Mouse (Mus musculus) cerebellum, adult 11-12 months (tissue): ENCODE data around the gene Mtmr10.

ENCODE experiments used
- DNase-seq: peaks from one replicate; pipeline ENCODE4 v3.0.0; 2022

The Mtmr10 gene

GRCm38 (mm10) chr7:64287414-64288091 lies at the start of gene Mtmr10:
TSS of gene Mtmr10 (plus strand) at chr7:64287653.
- peak; percentile 98 for DNase-seq

DNA sequence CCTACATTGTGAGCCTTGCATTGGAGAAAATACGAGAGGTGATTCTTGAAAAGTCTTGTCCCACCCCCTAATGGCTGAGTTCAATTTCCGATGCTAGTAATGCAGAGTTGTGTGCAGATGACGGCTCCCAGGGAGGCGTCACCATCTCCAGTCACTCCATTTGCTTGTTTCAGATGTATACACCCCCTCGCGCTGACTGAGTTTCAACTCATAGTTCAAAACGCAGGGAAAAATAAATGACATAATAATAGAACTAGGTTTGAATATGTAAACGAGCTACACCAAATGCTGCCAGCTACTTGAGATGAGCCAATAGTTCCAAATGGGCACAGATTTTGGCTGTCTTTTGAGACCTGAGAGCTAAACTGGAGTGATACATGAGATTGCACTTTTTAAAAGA lies 49.7 kb upstream of the Mtmr10 start:
- DNase-seq = no peak

GRCm38 (mm10) chr7:64238410-64239086 lies 48.9 kb upstream of the Mtmr10 start:
- no peak for DNase-seq

- no peak for DNase-seq
Observed at GRCm38 (mm10) chr7:64239138-64239805, 48.2 kb upstream of the Mtmr10 start.

GRCm38 (mm10) chr7:64239806-64240315 lies 47.6 kb upstream of the Mtmr10 start:
- peak; percentile 13 for DNase-seq

GRCm38 (mm10) chr7:64242424-64242823 lies 45.0 kb upstream of the Mtmr10 start:
- no peak for DNase-seq

DNA sequence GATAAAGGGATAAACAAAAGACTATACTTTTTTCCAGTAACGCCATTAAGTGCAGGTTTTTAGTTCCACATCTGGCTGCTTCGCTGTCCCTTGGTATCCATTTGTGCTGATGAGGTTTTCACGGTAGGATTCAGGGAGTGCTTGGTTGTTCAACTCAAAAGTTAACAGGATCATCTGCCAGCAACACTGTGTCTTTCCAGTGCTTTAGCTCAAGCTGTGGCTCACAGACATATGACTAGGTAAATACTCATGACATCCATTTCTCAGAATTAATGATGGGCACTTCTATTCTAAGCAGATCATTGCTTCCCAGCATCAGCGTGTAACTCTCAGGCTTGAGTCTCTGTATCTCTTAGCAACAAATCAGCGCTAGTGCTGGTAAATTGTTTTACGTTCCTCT lies 43.1 kb upstream of the Mtmr10 start:
- no peak for DNase-seq

DNA sequence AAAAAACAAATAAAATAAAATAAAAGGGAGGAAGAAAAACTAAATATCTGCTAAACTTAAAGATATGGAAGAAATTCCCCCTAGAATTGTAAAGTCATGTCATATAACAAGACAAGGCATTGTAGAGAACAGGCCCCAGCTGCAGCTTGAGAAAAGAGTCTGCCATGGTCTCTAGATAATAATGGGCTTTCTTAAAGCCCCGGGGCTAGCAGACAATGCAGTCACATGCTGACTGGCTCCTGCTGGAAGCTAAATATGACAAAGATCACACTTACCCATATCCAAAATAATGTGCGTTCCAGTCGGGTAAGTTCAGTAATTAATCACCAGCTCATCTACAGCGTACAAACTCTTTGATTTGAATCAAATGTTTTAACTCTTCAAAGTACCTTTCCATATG lies 40.7 kb upstream of the Mtmr10 start:
- no peak for DNase-seq

DNA sequence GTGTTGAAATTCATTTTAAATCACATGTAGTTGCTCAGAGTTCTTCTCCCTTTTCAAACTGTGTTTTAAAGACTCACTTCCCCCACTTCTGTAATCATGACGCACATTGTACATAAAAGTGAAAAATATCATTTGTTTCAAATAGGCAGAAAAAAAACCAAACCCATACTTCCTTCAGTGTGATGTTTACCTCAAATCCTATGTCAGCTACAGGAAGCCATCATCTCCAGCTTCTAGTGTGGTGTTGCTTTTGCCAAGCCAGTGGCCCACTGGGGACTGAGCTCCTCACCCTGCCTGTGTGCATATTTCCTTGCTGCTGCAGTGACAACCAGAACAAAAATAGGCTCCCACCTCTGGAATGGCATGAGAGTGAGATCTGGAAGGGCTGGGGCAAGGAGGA lies 39.1 kb upstream of the Mtmr10 start:
- no peak for DNase-seq

DNA sequence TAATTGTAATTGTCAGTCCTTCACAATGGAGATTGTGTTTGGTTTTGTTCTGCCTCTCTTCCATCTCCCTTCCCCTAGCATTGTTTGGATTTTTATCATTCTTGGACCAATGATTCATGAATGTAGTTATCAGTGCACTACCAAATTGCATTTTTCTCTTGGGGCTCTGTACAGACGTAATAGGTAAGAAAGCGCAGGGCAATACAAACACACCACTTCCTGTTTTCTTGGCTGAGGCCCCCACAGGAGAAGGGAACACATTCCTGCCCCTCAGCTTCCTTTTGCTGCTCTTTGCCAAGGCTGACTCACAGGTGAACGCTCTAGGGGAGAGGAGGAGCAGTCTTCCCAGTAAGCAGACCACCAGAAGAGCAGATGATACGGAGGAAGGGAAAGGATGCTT lies 37.7 kb upstream of the Mtmr10 start:
- no peak for DNase-seq

DNA sequence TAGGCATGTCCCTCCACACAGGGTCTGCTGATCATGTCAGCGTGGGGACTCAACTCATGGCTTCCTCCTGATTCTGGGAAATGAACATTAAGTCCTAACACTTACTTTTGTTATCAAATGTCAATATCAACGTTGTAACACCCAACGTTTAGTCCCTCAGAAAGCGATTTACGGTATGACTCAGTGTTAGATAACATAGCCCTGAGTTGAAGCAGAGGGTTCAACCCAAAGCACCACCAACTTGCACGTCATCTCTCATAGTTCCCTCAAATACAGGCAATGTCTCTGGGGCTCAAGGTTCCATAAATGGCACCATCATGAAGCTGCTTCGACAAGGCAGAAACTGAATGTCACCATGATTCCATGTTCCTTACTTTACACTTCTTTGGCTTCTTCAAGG lies 37.0 kb upstream of the Mtmr10 start:
- DNase-seq = no peak

DNA sequence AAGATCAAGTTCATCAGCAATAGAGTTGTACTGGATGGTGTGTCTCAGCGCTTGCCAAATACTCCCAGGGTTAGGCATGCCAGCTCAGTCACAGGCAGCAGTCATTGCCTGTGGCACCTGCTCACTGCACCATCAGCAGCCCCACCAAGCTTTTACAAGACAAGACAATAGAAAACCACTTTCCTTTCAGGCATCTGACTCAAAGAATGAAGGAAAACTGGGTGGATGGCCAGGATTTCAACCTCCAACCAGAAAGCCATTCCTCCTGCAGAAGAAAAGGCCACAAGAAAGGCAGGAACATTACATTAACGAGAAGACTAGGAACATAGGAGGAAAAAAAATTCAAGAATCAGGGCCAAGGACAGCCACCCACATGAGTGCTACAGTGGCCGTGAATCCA lies 33.7 kb upstream of the Mtmr10 start:
- no peak for DNase-seq

DNA sequence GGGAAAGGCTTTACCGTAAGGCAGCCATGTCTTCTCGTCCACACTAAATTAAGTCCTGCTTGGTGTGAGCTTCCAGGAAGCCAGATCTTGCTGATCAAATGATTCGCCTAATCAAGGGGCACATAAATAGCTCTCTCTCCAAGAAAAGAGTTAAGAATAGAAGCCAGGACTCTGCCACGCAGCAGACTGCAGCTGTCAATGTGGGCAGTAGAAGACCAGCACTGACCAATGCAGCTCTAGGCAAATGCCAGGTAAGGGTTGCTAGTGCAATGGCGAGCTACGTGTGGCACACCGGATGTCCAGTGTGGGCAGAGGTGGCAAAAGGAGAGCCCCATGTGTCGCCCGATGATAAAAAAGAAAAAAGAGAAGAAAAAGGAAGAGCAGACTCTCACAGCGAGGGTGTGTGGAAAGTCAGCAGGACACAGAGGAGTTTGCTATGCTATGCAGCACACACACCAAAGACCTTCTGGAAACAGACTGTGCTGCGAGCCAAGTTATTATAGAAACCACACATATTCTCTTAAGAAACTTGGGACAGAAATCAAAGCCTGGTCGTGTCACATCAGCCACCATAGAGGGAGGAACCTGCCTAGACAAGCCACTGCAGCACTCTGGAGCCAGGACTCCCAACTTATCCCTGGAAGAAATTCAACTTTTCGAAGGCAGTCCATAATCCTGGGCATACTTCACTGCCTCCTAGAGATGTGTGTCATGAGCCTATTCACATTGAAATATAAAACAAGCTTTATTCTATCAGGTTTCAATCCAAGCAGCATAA lies 21.8 kb upstream of the Mtmr10 start:
- no peak for DNase-seq

GRCm38 (mm10) chr7:64266587-64266986 lies 20.9 kb upstream of the Mtmr10 start:
- no peak for DNase-seq

- DNase-seq = no peak
Observed at GRCm38 (mm10) chr7:64271926-64272325, 15.5 kb upstream of the Mtmr10 start.

GRCm38 (mm10) chr7:64275518-64275917 lies 11.9 kb upstream of the Mtmr10 start:
- DNase-seq = no peak

DNA sequence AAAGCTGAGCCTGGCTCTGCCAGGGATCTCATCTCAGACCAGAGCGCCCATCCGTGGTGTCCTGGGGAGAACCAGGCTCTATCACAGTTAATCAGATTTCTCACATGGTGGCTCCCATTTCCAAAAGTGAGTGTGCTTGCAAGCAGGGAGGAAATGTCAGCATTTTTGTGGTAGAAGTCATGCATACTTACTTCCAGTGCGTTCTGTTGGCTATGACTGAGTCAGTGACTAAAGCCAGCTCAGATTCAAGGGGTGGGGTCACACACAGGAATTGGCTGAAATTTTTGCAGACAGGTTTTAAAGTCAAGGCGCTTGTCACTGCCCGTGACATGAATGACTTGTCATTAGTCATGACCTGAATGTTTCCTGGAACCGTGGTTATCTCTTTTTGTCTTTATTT lies 10.5 kb upstream of the Mtmr10 start:
- no peak for DNase-seq

- DNase-seq = no peak
Observed at GRCm38 (mm10) chr7:64278526-64278925, 8.9 kb upstream of the Mtmr10 start.

DNA sequence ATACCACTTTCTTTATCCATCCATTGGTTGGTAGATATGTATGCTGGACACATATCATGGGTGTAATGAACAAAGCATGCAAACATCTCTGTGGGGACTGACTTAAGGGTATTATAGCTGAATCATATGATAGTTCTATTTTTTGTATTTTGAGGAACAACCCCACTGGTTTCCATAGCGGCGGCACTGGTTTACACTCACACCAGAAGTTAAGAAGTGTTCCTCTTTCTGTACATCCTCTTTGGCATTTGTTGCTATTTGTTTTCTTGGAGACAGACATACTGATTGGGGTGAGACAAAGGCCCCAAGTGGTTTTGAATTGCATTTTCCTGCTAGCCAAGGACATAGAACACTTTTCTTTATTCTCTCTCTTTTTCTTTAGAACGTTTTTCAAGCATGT lies 7.9 kb upstream of the Mtmr10 start:
- DNase-seq = no peak

GRCm38 (mm10) chr7:64286566-64286965 lies 887 bp upstream of the Mtmr10 start:
- DNase-seq = no peak

DNA sequence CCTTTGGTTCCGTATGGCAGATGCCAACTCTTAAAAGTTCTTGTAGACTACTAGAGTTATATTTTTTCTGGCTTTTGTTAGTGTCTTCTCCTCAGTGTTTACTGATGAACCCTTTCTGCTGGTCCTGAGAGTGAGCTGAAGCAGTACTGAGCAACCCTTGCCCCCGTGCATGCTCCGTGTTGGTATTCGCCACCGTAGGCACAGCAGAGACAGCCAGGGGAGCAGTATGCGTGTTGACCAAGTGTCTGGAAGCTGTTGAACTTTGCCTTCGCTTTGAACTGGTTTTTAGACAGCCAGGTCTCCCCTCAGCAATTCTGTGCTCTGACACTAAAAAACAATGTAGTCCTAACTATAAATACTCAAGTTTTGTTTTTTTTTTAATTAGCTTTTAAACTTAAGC lies 2.0 kb downstream of the Mtmr10 start:
- no peak for DNase-seq

GRCm38 (mm10) chr7:64290431-64290830 lies 3.0 kb downstream of the Mtmr10 start:
- no peak for DNase-seq

DNA sequence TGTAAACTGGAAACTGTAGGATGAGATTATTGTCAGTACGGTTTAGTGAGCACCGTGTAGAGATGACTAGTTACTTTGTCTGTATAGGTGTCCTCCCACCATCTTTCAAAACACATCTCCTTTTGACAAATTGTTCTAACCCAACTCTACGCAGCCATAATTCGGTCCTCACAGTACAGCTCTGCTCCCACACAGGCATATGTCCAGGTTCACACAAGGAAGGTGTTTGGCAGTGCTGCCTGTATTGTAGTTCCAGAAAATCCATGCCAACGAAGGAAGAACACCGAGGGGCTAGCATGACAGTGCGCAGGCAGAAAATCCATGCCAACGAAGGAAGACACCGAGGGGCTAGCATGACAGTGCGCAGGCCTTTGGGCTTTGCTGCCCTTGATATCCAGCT lies 4.3 kb downstream of the Mtmr10 start:
- DNase-seq = no peak
